Mouse (Mus musculus) ovary, postnatal 10 days (tissue): ENCODE measurements at regions not wholly inside any gene's neighbourhood (a gene's known extent, or its start where the extent isn't known, plus 50 kb on each side); places are given as distances from the start of the nearest gene placed in this dataset.

Experiments used
- DNase-seq: peaks from one replicate; pipeline ENCODE4 v3.0.0; 2022; ENCODE audit warnings: low spot score

DNA sequence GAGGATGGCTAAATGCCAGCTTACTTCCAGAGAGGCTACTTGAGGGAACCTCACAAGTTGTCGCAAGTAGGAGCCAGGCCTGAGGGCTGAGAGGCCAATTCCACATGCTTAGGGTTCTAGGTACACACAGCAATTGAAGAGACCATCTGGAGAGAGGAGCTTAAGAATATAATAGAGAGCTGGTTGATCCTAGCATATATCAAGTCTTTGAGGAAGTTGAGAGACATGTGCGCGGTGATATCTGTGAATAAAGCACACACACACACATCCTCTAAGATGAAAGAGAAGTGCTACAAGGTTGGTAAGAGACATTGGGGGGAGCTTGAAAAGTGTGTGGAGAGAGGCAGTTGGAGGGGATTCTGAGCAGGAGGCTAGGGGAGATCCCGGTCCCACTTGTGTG lies 189.5 kb downstream of the Zfp462 start:
- DNase-seq: no peak

DNA sequence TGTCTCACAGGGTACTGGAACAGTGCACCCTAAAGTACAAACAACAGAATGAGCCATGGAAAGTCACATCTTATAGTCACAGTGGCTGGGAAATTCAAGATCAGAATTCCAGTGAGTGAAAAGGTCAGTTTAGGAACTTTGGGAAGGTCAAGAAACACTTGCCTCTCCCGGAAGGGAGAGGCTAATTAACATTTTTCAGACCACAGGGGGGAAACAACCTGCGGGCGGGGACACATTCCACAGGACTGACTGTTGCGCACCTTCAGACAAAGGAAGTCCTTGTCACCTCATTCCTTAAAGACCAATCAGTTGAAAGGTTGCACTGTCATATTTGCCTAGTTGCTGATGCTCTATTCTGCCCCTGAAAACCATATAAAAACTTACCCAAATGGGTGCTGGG lies 189.9 kb downstream of the Zfp462 start:
- no peak for DNase-seq

GRCm38 (mm10) chr4:55136283-55136682 lies 191.4 kb downstream of the Zfp462 start:
- no peak for DNase-seq

- DNase-seq: no peak
Observed at GRCm38 (mm10) chr4:55137781-55138394, 193.0 kb downstream of the Zfp462 start.

DNA sequence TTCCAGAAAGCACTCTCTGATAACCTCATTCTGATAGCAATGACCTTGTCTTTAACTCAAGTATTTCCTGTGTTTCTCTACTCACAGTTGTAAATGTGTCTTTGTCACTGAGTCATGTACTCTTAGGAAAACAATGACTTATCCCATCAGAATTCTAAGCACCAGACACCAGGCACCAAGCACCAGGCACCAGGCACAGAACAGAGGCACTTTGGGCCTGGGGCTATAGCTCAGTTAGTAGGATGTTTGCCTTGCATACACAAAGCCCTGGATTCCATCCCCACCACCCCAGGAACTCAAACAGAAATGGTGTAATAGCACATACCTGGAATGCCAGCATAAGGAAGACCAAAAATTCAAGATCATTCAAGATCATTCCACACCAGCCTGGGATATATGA lies 196.5 kb downstream of the Zfp462 start:
- no peak for DNase-seq

- DNase-seq: no peak
Observed at GRCm38 (mm10) chr4:55141923-55142732, 197.3 kb downstream of the Zfp462 start.

GRCm38 (mm10) chr4:55143400-55143799 lies 198.6 kb downstream of the Zfp462 start:
- no peak for DNase-seq

- DNase-seq: no peak
Observed at GRCm38 (mm10) chr4:55144995-55145394, 200.1 kb downstream of the Zfp462 start.

DNA sequence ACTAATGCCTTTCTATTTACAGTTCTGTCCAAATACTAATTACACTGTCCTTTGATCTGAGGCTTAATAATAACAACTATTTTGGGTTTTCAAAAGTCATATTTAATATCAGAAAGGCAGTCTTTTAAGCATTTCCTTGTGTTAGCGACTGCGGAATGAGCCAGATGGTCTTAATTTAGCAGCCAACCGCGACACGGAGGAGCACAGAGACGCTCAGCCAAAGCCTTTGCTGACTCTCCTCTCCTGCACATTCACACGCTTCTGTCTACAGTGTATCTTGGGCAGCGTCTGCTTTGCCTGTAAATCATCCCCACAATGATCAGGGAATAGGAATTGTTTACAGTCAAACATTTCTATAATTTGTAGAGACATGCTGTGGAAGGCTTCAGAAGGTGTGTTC lies 201.1 kb downstream of the Zfp462 start:
- no peak for DNase-seq

DNA sequence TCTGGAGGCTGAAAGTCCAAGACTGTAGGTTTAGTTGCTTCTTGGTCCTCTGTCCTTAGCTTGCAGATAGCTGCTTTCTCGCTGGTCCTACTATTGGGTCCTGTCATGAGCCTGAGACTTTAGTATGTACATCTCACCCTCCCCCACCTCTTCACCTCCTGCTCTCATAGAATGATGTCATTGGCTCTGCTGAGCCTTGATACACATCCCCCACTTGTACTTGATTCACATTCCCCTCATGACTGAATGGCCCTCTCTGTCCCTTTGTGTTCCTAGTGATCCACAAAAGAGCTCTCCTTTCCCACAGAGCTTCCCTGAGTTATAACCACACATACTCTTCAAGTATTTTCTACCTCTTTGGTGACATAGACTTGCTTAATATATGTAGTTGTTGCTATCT lies 201.5 kb upstream of the Rad23b start:
- no peak for DNase-seq

DNA sequence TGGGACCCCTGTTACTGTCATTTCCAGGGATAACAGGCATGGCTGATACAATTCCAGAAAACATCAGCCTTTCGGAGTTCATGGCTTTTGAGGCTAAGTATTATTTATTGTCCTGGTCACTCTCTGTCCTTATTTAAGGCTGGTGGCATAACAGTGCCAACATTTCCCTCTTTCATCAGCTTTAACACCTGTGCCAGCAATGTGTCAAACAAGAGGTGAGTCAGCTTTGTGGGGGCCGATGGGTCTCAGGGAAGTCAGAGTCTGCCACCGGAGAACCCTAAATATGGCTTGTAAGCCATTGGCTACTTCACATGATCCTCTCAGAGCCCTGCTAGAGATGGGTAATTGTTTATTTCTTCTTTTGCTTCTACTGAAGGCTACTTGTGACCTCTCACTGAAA lies 195.3 kb upstream of the Rad23b start:
- DNase-seq: no peak

GRCm38 (mm10) chr4:55158166-55158739 lies 191.6 kb upstream of the Rad23b start:
- DNase-seq: no peak

DNA sequence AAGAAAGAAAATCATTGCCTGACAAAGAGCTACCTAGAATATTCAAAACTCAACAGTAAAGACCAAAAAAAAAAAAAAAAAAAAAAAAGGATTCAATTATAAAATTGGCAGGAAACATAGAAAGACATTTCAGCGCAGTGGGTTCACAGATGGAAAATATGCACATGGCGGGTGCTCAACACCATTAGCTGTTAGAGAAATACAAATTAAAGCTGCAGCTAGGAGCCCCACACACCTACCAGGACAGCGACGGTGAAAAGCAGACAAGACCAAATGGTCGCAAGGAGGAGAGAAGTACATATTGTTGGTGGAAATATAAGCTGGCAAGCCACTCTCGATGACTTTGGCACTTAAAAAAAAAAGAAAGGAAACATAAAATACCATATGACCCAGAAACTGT lies 183.6 kb upstream of the Rad23b start:
- DNase-seq: no peak

DNA sequence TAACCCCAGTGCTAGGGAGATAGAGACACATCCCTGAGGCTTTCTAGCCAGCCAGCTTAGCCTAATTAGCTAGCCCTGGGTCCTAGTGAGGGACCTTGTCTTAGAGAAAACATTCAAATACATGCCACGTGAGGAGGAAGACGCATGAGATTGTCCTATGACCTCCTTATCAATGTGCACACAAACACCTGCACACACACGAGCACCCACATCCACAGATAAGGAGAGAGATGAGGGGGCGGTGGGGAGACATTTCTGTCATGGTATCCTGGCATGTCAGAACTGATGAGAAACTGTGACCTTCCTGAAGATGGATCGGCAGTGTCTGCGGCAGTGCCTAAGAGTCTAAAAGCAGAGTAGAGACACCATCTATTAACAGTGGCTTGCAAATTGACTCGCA lies 180.8 kb upstream of the Rad23b start:
- DNase-seq: no peak

DNA sequence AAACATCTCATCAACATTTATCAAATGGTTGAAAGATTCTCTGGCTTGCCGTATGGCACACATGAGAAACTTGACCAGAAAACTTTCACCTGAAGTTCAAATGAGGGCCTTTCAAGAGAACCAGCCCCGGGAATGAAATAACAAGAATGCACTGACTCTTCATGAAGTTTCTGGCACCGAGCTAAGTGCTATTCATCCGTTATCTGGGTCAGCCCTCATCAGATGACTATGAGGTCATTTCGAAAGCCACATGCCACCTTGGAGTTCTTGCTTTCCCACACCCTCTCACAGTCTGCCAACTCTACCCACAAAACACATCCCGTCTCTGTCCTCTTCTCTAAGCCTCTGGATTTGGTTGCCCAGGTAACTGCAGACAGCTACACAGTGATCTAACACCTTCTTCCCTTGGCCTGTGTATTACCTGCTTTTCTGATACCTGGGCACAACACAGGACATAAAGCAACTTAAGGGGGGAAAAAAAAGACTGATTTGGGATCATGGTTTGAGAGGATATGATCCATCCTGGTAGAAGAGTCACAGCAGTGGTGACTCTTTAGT lies 177.4 kb upstream of the Rad23b start:
- no peak for DNase-seq

DNA sequence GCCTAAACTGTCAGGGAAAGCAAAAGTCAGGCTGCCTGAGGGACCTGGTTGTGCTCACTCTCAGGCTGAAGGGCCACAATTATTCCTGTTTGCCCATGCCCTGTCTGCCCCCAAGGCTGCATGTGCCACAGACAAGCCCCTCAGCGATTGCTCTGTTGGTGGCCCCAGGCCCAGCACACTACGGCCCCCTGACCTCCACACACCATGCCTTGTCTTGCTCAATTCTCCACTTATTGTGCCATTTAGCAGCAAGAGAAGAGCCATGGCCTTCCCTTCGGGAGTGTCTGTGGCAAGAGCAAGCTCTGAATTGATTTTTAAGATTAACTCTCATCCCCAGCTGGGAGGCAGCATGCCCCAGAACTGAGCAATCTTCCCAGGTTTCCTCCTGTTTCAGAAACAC lies 173.8 kb upstream of the Rad23b start:
- DNase-seq: no peak

GRCm38 (mm10) chr4:55179456-55179855 lies 170.4 kb upstream of the Rad23b start:
- DNase-seq: no peak

DNA sequence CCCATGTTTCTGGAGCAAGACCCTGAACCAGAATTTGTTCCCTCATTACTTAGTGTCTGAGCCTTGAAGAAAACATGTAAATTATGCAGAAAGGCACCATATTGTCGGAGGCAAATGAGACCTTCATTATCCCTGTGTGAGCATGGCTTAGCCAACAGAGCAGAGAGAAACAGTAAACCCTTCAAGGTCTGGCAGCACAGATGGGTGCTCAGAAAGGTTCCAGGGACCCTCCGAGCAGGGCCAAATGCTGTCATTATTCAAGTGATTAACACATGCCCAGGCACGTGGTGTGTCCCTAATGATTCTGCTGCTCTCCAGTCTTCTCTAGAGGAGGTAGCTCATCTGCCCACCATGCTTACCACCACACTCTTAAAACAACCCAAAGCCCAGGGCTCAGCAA lies 166.3 kb upstream of the Rad23b start:
- DNase-seq: no peak

GRCm38 (mm10) chr4:55188716-55189115 lies 161.1 kb upstream of the Rad23b start:
- DNase-seq: no peak

GRCm38 (mm10) chr4:55190586-55190985 lies 159.3 kb upstream of the Rad23b start:
- no peak for DNase-seq

- DNase-seq: no peak
Observed at GRCm38 (mm10) chr4:55194061-55194460, 155.8 kb upstream of the Rad23b start.

DNA sequence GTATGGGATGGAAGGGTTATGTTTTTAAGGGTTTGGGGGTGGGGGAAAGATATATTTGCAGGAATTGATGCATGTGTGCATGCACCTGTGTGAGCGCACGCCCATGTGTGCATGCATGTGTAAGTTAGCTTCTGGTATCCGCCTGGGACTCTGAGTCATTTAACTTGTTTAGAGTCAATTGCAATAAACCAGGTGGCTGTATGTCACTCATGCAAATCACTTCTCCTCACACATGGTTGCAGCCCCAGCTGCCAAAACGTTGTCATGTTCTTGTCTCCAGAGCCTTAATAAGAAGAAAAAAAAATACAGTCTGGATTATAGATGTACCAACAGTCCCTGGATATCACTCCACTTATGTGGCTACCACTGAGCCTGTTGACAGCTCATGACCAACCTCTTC lies 155.3 kb upstream of the Rad23b start:
- DNase-seq: no peak
